8 mouse cellular contexts compared by ENCODE assay signal in genomic region chr13:55644525-55644924, GRCm38 (mm10). TPM values are rescaled to one million over a fixed set of nuclear protein-coding genes. Genes with fewer than 3 reads are reported as not detected.
DNase-seq lines count a peak whose midpoint lies in the region; ATAC-seq and TF ChIP-seq lines count a peak whose summit lies in the region.

No protein-coding gene starts in this region.

- H3K4me2 ChIP-seq in kidney, embryonic 14.5 days (replicated peaks; ENCODE audit: low read depth, low read length): no peak overlapping the region
- no peak overlapping the region for H3K4me2 ChIP-seq in hindbrain, postnatal 0 days (ENCODE audit: low read depth, low read length)
- H3K4me2 ChIP-seq in forebrain, embryonic 12.5 days: no peak overlapping the region

- peaks cover 71% of the 10 kb centered on the region for H3K36me3 ChIP-seq in kidney, embryonic 14.5 days (ENCODE audit: control insufficient read depth, insufficient read depth, low read length)
- H3K36me3 ChIP-seq in G1E (replicated peaks): peaks cover 93% of the 10 kb centered on the region
- H3K36me3 ChIP-seq in hindbrain, postnatal 0 days (ENCODE audit: insufficient read depth, low read length): peaks cover 60% of the 10 kb centered on the region
- peaks cover 66% of the 10 kb centered on the region for H3K36me3 ChIP-seq in forebrain, embryonic 12.5 days (replicated peaks)

- ATAC-seq in kidney, embryonic 14.5 days (ENCODE audit: low FRiP score, low TSS enrichment): no peak
- ATAC-seq in G1E (ENCODE audit: extremely low read depth, insufficient number of reproducible peaks, low FRiP score, poor library complexity, severe bottlenecking): no peak
- no peak for ATAC-seq in hindbrain, postnatal 0 days
- ATAC-seq in forebrain, embryonic 12.5 days (ENCODE audit: low FRiP score): no peak

- no peaks in the 10 kb centered on the region for H3K4me1 ChIP-seq in kidney, embryonic 14.5 days (ENCODE audit: control insufficient read depth, insufficient read depth, low read length)
- H3K4me1 ChIP-seq in G1E (ENCODE audit: insufficient read depth, low read depth, low read length): peaks cover 13% of the 10 kb centered on the region
- H3K4me1 ChIP-seq in hindbrain, postnatal 0 days (ENCODE audit: insufficient read depth, low read length): no peaks in the 10 kb centered on the region
- no peaks in the 10 kb centered on the region for H3K4me1 ChIP-seq in forebrain, embryonic 12.5 days

- H3K9ac ChIP-seq in kidney, embryonic 14.5 days (ENCODE audit: low read depth, low read length): no peak overlapping the region
- no peak overlapping the region for H3K9ac ChIP-seq in hindbrain, postnatal 0 days (replicated peaks; ENCODE audit: low read length)
- H3K9ac ChIP-seq in forebrain, embryonic 12.5 days: no peak overlapping the region

- H3K9me3 ChIP-seq in kidney, embryonic 14.5 days (ENCODE audit: control insufficient read depth, low read length): no peaks in the 10 kb centered on the region
- no peaks in the 10 kb centered on the region for H3K9me3 ChIP-seq in G1E (replicated peaks)
- no peaks in the 10 kb centered on the region for H3K9me3 ChIP-seq in hindbrain, postnatal 0 days (ENCODE audit: low read length)
- H3K9me3 ChIP-seq in forebrain, embryonic 12.5 days: no peaks in the 10 kb centered on the region

- 0 out of 2 replicates have a peak, but pooled peaks have one; percentile 11 for TF ChIP-seq CTCF in G1E (IDR thresholded peaks at IDR 0.05; ENCODE audit: low read depth, low read length)
- peak; percentile 60 for TF ChIP-seq CTCF in hindbrain, postnatal 0 days (IDR thresholded peaks at IDR 0.05; ENCODE audit: low read depth)

- 92% methylated on average over 2 of the region's 2 CpGs for WGBS in kidney, embryonic 14.5 days
- WGBS in hindbrain, postnatal 0 days: 94% methylated on average over 2 of the region's 2 CpGs
- WGBS in forebrain, embryonic 12.5 days: 94% methylated on average over 2 of the region's 2 CpGs

- peak; percentile 31 for DNase-seq in kidney, postnatal 10 days
- DNase-seq in 416B (ENCODE audit: low read depth) (peak; percentile 71), G1E (ENCODE audit: low spot score) (no peak)
- peak; percentile 47 for DNase-seq in hindbrain, postnatal 0 days (ENCODE audit: low spot score)
- DNase-seq in spleen, postnatal 36 days (ENCODE audit: low spot score in 2 of 2): no peak
- DNase-seq in adrenal gland, postnatal 10 days: no peak

- no peak overlapping the region for H3K27ac ChIP-seq in kidney, embryonic 14.5 days (ENCODE audit: low read depth, low read length)
- H3K27ac ChIP-seq in hindbrain, postnatal 0 days: no peak overlapping the region
- no peak overlapping the region for H3K27ac ChIP-seq in forebrain, embryonic 12.5 days

- no peaks in the 10 kb centered on the region for H3K27me3 ChIP-seq in kidney, embryonic 14.5 days (ENCODE audit: control insufficient read depth, insufficient read depth, low read length)
- no peaks in the 10 kb centered on the region for H3K27me3 ChIP-seq in G1E (ENCODE audit: insufficient read depth, low read length)
- H3K27me3 ChIP-seq in hindbrain, postnatal 0 days (ENCODE audit: insufficient read depth, low read length): no peaks in the 10 kb centered on the region
- H3K27me3 ChIP-seq in forebrain, embryonic 12.5 days: no peaks in the 10 kb centered on the region

- no peak overlapping the region for H3K4me3 ChIP-seq in kidney, embryonic 14.5 days (ENCODE audit: low read length)
- no peak overlapping the region for H3K4me3 ChIP-seq in G1E (ENCODE audit: low read depth, low read length)
- H3K4me3 ChIP-seq in hindbrain, postnatal 0 days (ENCODE audit: low read length): no peak overlapping the region
- H3K4me3 ChIP-seq in forebrain, embryonic 12.5 days (replicated peaks): no peak overlapping the region

RNA-seq across cellular contexts. Expression of gene Ddx46, which starts 9.7 kb away (rescaled TPM):
- 35.7 and 48.5 TPM in 2 replicates for polyA plus RNA-seq in kidney, embryonic 14.5 days (2014; fragmentation: Nextera tagmentation; extraction: Ambion mirVana)
- 86.6 and 93.9 TPM in 2 replicates for total RNA-seq in G1E (2014; fragmentation: Nextera tagmentation)
- total RNA-seq in G1E (2017): 92.4 and 129 TPM in 2 replicates
- 29.9 and 38.6 TPM in 2 replicates for polyA plus RNA-seq in G1E (2012)
- total RNA-seq in hindbrain, postnatal 0 days (2014; rRNA removed): 17.9 and 18.7 TPM in 2 replicates
- 19.9 and 23.4 TPM in 2 replicates for polyA plus RNA-seq in hindbrain, postnatal 0 days (2015; fragmentation: Nextera tagmentation; extraction: Ambion mirVana)
- total RNA-seq in adrenal gland, postnatal 10 days (2021): 10 to 100 TPM; 30.6 to 36.4 TPM
- polyA plus RNA-seq in forebrain, embryonic 12.5 days (2016; fragmentation: Nextera tagmentation; extraction: Ambion mirVana): 47.4 and 52.4 TPM in 2 replicates

RNA-seq across cellular contexts. Expression of gene Caml, which starts 21.7 kb away (rescaled TPM):
- 58.3 and 60.3 TPM in 2 replicates for polyA plus RNA-seq in kidney, embryonic 14.5 days (2014; fragmentation: Nextera tagmentation; extraction: Ambion mirVana)
- 27.2 and 27.4 TPM in 2 replicates for total RNA-seq in G1E (2014; fragmentation: Nextera tagmentation)
- 33.8 and 37.2 TPM in 2 replicates for total RNA-seq in G1E (2017)
- 24.5 and 25.2 TPM in 2 replicates for polyA plus RNA-seq in G1E (2012)
- 70.3 and 76.2 TPM in 2 replicates for total RNA-seq in hindbrain, postnatal 0 days (2014; rRNA removed)
- 105 and 115 TPM in 2 replicates for polyA plus RNA-seq in hindbrain, postnatal 0 days (2015; fragmentation: Nextera tagmentation; extraction: Ambion mirVana)
- 10 to 100 TPM; 27.4 to 28.4 TPM for total RNA-seq in adrenal gland, postnatal 10 days (2021)
- polyA plus RNA-seq in forebrain, embryonic 12.5 days (2016; fragmentation: Nextera tagmentation; extraction: Ambion mirVana): 68.1 and 73.2 TPM in 2 replicates

RNA-seq across cellular contexts. Expression of gene B4galt7, which starts 44.8 kb away (rescaled TPM):
- 13.5 and 18.2 TPM in 2 replicates for polyA plus RNA-seq in kidney, embryonic 14.5 days (2014; fragmentation: Nextera tagmentation; extraction: Ambion mirVana)
- total RNA-seq in G1E (2014; fragmentation: Nextera tagmentation): 7.4 and 10.6 TPM in 2 replicates
- 16.7 and 17.6 TPM in 2 replicates for total RNA-seq in G1E (2017)
- 15.2 and 15.4 TPM in 2 replicates for polyA plus RNA-seq in G1E (2012)
- 66.7 and 66.8 TPM in 2 replicates for total RNA-seq in hindbrain, postnatal 0 days (2014; rRNA removed)
- 42.9 and 44.0 TPM in 2 replicates for polyA plus RNA-seq in hindbrain, postnatal 0 days (2015; fragmentation: Nextera tagmentation; extraction: Ambion mirVana)
- total RNA-seq in adrenal gland, postnatal 10 days (2021): 10 to 100 TPM; 11.7 to 14.9 TPM
- polyA plus RNA-seq in forebrain, embryonic 12.5 days (2016; fragmentation: Nextera tagmentation; extraction: Ambion mirVana): 31.4 and 31.7 TPM in 2 replicates

RNA-seq across cellular contexts. Expression of gene B230219D22Rik, which starts 48.4 kb away (rescaled TPM):
- 55.2 and 77.6 TPM in 2 replicates for polyA plus RNA-seq in kidney, embryonic 14.5 days (2014; fragmentation: Nextera tagmentation; extraction: Ambion mirVana)
- total RNA-seq in G1E (2014; fragmentation: Nextera tagmentation): 84.0 and 88.9 TPM in 2 replicates
- total RNA-seq in G1E (2017): 58.4 and 64.2 TPM in 2 replicates
- polyA plus RNA-seq in G1E (2012): 20.3 and 28.2 TPM in 2 replicates
- total RNA-seq in hindbrain, postnatal 0 days (2014; rRNA removed): 132 and 145 TPM in 2 replicates
- 51.7 and 55.0 TPM in 2 replicates for polyA plus RNA-seq in hindbrain, postnatal 0 days (2015; fragmentation: Nextera tagmentation; extraction: Ambion mirVana)
- total RNA-seq in adrenal gland, postnatal 10 days (2021): 10 to 100 TPM; 52.5 to 53.8 TPM
- 68.7 and 71.2 TPM in 2 replicates for polyA plus RNA-seq in forebrain, embryonic 12.5 days (2016; fragmentation: Nextera tagmentation; extraction: Ambion mirVana)

Comparison
In these comparisons a context has a peak if more than half of its experiments do, and no peak if none do; other contexts are left out.
1. DNase-seq: peak in kidney, postnatal 10 days (single experiment), 416B (single experiment) and hindbrain, postnatal 0 days (single experiment); none in G1E (single experiment), spleen, postnatal 36 days (0 of 2) and adrenal gland, postnatal 10 days (single experiment).